Mouse (Mus musculus): Measurements from ENCODE around the gene Gsto2.
"Not testable (repeated sequence)": the region's sequence is repeated elsewhere in the genome, so short reads cannot be mapped to it uniquely, and the experiment has no call there.

Gsto2 gene

DNA sequence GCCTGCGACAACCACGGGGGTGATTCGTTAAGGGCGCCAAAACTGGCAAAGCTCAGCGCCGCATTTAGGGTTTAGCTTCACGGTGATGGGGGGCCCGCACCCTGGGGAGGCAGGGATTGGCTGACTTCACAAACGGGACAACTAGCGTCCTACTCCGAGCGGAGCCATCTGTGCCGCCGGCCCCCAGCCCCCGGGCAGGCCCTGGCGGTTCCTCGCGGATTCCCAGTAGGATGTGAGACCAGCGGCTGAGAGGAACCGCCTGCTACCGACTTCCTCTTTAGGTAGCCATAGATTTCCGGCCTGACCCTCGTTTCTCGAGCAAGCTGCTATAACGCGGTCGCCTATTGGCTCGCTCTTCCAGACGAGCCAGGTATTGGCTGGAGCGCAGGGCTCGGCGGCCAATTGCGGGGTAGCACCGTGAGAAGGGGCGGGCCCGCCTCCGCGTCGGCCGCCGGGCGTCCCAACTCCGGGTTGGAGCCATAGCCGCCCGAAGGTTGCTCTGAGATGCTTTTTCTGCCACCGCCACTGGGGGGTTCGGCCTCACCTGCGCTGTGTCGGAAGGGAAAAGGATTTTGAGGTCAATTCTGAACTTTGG lies at the start of gene Gsto2:
TSS of gene Gsto2 (plus strand) at position 182 of the 595 bp plus-strand sequence.
- in situ Hi-C loops (cut with MboI, MseI), result no loop called here

DNA sequence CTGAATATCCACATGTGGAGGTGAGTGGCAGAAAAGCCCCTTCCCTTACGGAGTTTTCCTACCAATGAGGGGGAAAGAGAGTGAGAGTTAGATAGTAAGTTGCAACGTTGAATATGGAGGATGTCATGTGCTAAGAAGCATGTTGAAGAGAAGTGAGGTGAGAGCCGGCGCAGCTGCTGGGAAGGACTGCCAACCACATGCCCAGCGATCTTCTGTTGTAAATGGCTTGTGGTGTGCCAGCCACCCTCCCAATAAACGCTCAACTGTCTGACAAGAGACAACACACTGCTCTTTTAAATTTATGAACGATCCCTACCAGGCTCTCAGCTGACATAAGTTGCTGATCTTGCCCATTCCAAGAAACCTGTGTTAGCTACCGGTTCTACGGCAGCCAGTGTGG lies 47.6 kb upstream of the Gsto2 start:
- in situ Hi-C loops (cut with MboI, MseI), result loop anchor here (10.0 kb wide), 1 partner anchor 443 kb away; no protein-coding TSS in a partner anchor

DNA sequence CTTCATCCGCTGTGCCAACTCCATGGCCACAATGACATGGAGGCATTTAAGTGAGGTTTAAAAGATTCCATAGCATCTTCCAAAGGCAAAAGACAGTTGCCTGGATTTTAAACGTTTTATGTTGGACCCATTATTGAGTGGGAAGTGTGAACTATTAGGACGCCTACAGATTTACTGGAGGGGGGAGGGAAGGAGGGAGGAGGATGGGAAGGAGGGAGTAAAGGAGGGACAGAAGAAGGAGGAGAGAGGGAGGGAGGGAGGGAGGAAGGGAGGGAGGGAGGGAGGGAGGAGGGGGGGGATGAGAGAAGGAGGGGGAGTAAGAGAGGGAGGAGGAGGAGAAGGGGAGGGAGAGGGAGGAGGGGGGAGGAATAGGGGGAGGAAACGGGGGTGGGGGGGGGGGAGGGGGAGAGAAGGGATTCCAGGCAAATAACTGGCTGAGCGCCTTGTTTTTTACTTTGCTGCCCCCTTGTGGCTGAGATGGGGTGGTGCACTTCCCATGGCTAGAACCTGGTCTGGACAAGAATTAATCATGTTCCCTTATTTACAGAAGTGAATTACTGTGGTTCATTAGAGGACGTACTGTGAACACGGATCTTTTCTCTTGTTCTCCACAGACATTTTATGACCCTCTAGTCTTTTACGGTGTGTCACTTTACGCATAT lies 44.4 kb upstream of the Gsto2 start:
- in situ Hi-C loops (cut with MboI, MseI), result loop anchor here (10.0 kb wide), 1 partner anchor 466 kb away; no protein-coding TSS in a partner anchor

DNA sequence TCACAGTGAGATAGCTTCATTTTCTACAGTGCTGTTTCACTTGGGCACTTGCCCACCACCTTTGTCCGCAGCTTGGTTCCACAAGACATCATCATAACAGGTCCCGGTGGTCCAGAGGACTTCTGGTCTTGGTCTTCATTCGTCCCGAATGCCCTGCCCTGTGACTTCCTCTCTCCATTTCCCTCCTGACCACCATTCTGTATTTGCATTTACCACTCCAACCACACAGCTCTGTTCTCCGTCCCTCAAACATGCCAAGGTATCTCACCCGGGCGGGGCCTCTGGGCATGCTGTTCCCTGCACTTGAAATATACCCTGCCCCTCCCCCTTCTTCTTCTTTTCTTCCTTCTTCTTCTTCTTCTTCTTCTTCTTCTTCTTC lies 43.9 kb upstream of the Gsto2 start:
- in situ Hi-C loops (cut with MboI, MseI), result loop anchor here (10.0 kb wide), 1 partner anchor 467 kb away; no protein-coding TSS in a partner anchor

DNA sequence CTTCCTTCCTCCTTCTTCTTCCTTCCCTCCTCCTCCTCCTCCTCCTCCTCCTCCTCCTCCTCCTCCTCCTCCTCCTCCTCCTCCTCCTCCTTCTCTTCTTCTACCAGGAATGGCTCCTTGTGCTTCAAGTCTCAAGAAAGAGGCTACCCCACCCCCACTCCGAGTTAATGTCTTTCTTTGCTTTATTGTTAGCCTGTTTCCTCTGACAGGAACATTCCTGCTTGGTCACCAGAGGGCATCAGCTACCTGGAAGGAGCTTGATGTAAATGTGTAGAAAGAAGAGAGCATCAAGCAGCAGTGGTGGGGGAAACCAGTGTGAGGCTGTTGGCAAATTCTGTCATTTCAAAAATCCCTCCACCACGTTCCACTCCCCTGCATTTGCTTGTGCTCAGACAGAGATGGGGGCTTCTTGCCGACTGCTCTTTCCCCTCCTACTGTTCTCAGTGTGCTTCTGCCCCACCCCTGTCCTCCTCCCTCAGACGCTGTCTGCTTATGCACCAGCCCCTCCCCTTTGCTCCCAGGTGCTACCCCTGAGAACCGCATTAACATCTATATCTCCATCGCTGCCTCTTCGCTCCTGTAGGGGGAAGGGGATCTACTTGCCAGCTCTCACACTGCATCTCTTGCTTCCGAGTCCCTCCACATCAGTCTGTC lies 43.1 kb upstream of the Gsto2 start:
- in situ Hi-C loops (cut with MboI, MseI), result loop anchor here (10.0 kb wide), 1 partner anchor 467 kb away; no protein-coding TSS in a partner anchor

DNA sequence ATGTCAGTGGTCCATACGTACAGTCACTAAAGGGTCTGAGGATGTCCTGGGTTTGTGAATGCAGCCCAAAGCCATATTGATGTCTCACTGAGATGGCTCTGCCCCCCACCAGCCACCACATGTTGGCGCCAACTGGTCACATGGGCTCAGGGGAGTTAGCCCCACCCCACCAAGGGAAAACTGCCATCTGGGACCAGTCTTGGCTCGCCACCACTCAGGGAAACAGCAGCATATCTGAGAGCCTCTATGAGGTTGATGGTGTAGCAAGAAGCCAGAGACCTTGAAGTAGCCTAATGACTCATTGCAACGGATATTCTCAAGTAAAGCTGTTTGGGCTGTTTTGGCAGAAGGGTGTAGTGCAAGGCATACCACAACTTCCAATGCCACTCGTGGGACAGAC lies 41.3 kb upstream of the Gsto2 start:
- in situ Hi-C loops (cut with MboI, MseI), result loop anchor here (10.0 kb wide), 1 partner anchor 469 kb away; no protein-coding TSS in a partner anchor

DNA sequence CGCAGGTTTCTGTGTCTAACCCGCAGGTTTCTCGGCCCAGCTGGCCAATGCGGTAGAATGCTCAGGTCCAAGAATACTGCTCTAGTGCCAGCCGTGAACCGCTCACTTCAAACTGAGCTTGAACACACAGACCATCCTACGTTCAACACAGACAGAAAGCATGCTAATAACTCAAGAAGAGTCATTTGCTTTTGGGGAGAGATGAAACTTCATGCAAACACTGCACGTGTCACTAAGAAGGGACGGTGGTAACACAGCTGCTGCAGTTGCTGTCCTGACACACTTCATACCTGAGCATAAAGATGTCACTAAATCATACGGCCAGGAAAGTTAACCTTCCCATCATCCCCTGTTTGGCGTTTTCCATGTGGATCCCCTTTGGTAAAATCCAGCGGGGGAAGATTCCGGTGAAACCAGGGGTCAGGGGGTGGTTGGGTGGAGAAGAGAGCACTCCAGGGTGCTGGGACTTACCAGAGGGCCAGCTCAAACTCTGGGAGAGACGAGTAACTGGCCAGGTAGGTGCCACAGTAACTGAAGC lies 35.4 kb upstream of the Gsto2 start:
- in situ Hi-C loops (cut with MboI, MseI), result loop anchor here (10.0 kb wide), 1 partner anchor 475 kb away; no protein-coding TSS in a partner anchor

DNA sequence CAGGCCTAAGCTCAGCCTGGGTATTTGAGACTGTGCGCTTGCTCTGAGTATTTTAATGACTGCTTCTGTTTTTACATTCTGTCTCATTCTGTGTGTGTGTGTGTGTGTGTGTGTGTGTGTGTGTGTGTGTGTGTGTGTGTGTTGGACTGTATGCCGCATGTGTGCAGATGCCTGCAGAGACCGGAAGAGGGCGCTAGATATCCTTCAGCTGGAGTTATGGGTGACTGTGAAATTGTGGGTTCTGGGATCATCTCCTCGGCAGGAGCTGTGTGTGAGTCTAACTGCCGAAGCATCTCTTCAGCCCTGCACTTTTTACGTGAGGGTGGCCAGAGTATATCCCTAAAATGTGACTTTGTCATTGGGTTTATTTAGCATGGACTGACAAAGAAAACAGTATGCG lies 34.2 kb upstream of the Gsto2 start:
- in situ Hi-C loops (cut with MboI, MseI), result no loop called here

DNA sequence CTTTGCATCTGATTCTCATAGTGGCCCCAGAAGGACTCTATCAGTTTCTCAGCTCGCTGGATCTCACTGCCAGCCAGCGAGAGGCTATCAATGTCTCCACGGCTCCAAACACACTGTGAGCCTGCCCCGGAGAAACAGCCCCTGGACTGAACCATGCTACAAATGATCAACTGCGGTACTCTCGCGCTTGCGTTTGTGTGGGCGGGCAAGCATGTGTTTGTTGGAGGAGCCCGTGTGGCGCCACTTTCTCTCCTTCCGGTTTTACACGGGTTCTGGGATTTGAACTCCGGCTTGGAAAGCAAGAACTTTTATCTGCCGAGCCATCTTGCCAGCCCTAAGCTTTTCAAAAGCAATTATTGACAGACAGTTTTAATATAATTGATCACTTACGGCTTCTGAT lies 33.0 kb upstream of the Gsto2 start:
- in situ Hi-C loops (cut with MboI, MseI), result no loop called here

DNA sequence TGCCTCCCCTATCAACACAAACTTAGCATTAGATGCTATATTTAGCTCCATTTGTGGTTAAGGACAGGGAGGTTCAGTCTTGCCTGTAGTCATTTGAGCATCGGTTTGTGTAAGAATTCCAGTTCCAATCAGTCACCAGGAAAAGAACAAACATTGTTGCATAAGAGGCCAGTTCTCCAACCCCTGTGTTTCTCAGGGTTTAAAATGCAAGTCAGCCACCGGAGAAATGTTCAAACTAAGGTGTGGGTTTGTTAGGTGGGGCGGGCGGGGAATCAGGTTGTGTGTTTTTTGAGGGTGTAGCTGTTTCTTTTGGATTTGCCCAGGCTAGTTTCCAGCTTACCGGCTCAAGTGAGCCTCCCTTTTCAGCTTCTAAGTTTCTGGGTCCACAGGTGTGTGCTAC lies 30.7 kb upstream of the Gsto2 start:
- in situ Hi-C loops (cut with MboI, MseI), result no loop called here

DNA sequence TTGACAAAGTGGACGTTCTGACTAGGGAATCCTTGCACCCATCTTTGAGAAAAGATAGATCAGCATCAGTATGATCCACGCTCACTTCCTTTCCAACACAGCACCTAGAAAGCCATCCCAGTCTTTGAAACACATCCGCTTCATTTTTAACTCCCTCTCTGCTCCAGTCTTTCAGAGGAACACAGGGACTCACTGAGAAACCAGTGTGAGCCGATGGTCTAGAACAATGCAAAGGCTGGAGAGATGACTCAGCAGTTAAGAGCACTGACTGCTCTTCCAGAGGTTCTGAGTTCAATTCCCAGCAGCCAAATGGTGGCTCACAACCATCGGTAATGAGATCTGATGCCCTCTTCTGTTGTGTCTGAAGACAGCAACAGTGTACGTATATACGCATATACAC lies 29.6 kb upstream of the Gsto2 start:
- in situ Hi-C loops (cut with MboI, MseI), result no loop called here

DNA sequence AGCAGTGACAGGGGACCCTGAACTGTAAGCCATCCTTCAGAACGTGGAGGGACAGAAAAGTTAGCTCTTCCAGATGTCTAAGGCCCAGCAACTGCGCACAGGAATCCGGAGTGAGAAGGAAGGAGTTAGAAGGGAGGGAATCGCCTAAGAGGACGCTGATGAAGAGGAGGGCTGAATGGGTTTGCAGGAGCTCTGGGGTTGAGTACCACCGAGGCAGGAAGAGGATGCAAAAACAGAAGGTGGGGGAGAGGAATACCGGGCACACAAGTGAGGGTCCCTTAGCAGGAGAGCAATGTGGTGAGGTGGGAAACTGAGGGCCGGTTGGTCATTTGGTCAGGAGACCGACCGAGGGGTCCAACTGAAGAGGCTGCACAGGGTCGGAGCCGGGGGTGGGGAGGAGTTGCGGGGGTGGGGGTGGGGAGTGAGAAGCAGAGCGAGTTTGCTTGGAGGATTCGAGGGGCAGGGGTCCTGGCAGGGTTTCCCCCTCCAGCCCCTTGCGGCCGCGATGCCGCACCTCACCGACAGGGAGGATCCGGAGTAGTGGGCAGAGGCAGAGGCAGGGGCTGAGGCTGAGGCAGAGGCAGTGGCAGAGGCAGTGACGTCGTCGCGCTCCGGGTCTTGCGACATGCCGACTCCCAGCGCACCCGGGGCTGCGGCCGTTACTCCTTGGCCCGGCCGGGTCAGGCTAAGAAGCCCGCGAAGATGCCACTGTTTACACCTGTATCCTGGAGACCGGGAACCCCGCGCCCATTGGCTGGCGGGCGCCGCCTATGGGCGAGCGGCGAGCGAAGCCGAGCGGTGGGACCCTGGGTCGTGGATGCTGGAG lies 28.4 kb upstream of the Gsto2 start:
- in situ Hi-C loops (cut with MboI, MseI), result no loop called here

DNA sequence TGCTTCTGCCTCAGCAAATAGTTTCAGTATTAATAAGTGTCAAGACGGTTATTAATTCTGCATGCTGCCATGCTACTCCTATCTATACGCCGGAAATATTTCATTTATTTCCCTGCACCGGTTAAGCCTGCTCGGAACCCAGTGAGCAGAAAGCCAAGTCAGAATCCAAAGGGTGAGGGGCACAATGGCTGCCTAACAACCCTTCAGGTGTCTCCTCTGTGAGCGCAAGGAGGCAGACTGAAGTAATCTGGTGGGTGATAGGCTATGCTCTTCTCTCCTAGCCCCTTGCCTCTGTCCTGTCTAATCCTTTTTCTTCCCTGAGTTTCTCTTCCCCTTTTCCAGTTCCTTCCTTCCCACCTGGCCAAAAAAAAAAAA lies 27.8 kb upstream of the Gsto2 start:
- in situ Hi-C loops (cut with MboI, MseI), result no loop called here

DNA sequence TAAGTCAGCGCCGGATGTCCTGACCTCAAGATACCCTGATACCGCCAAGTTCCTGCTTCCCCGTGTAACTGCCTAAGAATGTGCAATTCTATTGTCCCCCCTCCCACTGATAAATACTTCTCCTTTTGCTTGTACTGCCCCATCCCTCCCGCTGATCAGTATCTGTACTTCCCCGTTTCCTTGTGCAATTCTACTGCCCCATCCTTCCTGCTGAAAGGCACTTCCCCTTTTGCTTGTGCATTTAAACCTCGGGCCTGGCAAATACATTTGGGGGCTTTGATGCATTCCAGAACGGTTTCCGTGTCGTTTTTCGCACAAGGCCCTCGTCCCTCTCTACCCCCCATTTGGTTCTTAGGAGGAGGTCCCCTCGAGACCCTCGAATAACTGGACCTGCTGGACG lies 24.1 kb upstream of the Gsto2 start:
- in situ Hi-C loops (cut with MboI, MseI), result not testable (repeated sequence)

DNA sequence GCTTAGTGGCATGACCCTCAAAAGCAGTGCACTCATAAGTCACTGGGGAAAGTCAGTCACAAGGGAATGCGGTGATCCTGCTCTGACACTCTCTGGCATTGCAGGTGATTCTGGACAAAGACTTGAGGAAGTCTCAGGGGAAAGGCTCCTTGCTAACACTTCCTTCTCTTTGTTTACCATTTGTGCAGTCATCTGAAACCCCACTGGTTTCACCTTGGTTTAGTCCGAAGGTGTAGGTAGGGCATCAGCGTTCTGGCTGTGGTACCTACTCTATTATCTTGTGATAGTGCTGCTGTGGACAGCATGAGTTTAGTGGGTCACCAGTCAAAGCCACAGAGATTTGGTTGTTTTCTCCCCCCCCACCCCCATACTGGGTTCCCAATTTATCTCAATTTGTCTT lies 15.6 kb upstream of the Gsto2 start:
- in situ Hi-C loops (cut with MboI, MseI), result no loop called here

DNA sequence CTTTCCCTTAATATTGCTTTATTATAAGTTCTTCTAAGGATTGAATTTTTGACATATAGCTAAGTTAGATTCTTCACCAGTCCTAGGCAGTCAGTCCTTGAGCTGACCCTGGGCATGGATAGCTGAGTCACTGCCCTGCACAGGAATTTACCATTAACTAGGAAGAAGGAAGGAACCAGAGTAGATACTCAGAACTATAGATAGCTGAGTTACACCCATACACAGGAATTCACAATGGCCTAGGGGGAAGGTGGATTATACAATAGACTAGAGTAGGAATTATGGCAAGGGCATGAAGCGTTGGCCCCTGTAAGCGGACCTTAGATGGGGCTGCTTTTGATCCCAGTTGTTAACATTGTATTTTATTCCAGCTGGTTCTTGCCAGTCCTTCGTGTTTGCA lies 13.2 kb upstream of the Gsto2 start:
- in situ Hi-C loops (cut with MboI, MseI), result not testable (repeated sequence)

DNA sequence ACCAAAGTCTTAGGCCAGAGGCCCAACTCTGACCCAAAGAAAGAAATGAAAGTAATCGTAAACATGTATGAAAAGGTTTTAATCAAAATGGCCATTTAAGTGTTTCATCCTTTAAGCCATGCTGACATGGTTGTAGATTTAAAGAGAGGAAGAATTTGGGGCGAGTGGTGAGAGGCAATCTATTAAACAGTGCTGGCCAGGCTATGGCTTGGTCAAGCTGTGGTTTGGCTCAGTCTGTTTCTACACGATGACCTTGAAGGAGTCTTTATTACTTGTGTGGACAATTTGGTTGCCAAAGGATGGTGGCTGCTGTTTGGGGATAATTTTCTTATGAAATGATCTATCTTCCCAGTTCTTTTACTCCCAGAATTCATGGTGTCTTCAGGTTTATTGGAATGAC lies 12.3 kb upstream of the Gsto2 start:
- in situ Hi-C loops (cut with MboI, MseI), result no loop called here

DNA sequence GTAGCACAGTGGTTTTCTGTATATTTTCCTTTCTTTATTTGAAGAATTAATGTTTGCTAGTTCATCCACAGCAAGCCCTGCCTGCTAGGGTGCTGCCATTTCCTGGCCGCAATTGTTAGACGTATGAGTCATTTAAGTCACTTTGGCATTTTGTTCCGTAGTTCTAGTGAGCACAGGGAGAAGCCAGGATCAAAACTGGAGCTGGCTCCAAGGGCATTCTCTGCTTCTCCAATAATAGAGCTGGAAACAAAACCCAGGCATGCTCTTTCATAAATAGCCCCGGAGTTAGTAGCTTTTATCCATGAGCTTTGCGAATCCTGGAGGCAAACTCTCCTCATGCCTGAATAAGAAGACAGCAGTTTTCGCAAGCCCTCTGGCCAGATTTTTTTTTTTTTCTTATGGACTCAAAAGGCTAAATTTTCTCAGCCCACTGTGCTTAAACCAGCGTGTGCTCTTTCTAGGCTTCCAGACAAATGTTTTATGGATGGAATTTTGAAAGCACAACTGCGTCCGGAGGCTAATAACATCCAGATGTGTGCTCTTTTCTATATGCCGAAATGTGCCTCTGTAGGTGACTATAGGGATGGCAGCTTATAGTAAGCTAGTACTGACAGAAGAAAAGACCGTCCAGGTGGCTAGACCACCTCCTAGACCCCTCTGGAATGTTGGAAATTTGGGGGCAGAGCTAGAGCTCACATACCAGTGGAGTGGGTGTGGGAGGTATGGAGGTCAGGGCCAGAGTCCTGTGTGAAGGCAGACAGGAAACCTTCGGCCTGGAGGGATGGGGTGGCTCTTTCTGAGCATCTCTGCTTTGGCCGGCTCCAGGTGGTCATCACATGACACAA lies 11.2 kb upstream of the Gsto2 start:
- in situ Hi-C loops (cut with MboI, MseI), result no loop called here

DNA sequence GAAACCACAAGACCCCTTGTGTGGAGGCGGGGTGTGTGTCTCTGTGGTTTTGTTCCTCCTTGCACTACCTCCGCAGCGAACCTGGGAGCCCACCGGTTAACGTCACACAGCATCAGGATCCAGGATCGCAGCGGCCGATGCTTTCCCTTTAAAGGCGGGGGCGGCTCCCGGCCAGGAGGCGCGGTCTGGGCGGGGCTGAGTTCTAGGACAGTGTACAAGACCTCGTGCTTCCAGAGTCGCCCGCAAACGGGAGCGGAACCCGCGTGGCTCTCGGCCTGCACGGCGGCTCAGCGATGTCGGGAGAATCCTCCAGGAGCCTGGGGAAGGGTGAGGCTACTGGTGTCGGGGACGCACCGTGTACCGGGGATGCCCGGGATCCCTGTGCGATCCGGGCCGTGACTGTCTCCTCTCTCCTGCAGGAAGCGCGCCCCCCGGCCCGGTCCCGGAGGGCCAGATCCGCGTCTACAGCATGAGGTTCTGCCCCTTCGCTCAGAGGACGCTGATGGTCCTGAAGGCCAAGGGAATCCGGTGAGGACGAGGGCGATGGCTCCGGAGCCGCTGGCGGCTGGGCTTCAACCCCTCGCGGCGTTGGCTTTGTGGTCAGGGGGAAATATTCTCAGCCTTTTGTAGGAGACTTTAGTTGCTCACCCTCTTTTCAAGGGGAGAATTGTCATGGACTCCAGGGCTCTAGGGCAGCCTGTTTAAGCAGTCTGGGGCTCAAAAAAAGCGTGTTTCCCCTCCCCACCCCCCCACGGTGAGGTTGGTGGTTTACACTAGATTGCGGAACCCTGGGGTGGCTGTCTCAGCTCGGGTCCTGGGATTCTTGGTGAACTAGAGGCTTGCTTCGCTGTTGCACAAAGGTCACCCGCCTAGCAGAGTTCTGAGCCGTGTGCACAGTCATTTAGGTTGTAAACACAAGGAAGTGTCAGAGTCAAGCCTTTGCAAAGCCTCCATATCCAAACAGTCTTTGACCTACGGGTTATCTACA lies 10.2 kb upstream of the Gsto2 start, which contains the start of gene Gsto1:
TSS of gene Gsto1 (plus strand) at position 175 of the 988 bp plus-strand sequence.
- in situ Hi-C loops (cut with MboI, MseI), result no loop called here

Data from T-helper 1 cell (primary cell).